Mouse (Mus musculus) lung, postnatal 0 days (tissue): ENCODE results near the gene Fam222b.

ENCODE experiments used
- CTCF ChIP-seq: IDR thresholded peaks from 2 replicates; pipeline ENCODE4 v1.5.1; 2016; ENCODE audit warnings: antibody characterized with exemption, mild to moderate bottlenecking
- EP300 ChIP-seq: IDR thresholded peaks from 2 replicates; pipeline ENCODE4 v1.6.1; 2016; ENCODE audit warnings: antibody characterized with exemption, mild to moderate bottlenecking, control low read depth

- TF ChIP-seq EP300: no peak
- no peak for TF ChIP-seq CTCF
Observed at GRCm38 (mm10) chr11:78122815-78123214, 28.4 kb downstream of the Fam222b start.
